Mouse (Mus musculus) kidney, embryonic 14.5 days (tissue): ENCODE measurements around the gene B3gnt2. TPM values are rescaled to one million over a fixed set of nuclear protein-coding genes. Genes with fewer than 3 reads are reported as not detected.

Experiments
- ATAC-seq: fragments of 200-750 bp; cut with Nextera tagmentation; 2 replicates; pipeline ENCODE4 v1.8.0; 2017; ENCODE audit warnings: moderate number of reproducible peaks, mild to moderate bottlenecking, moderate TSS enrichment, moderate library complexity; ENCODE audit not compliant: low FRiP score, low TSS enrichment
- H3K27ac ChIP-seq: fragments of 300-500 bp; sonication (generic); 2 replicates; pipeline ENCODE4 v1.5.1; 2014; ENCODE audit warnings: low read depth, mild to moderate bottlenecking, low read length, moderate library complexity, mixed read lengths
- H3K27me3 ChIP-seq: fragments of 300-500 bp; sonication (generic); 2 replicates; pipeline ENCODE4 v1.6.1; 2014; ENCODE audit warnings: mild to moderate bottlenecking, low read length; ENCODE audit not compliant: control insufficient read depth, insufficient read depth
- H3K36me3 ChIP-seq: fragments of 300-500 bp; sonication (generic); 2 replicates; pipeline ENCODE4 v1.6.1; 2014; ENCODE audit warnings: low read length, mixed read lengths; ENCODE audit not compliant: control insufficient read depth, insufficient read depth
- H3K4me1 ChIP-seq: fragments of 300-500 bp; sonication (generic); 2 replicates; pipeline ENCODE4 v1.6.1; 2014; ENCODE audit warnings: low read length, mixed read lengths; ENCODE audit not compliant: control insufficient read depth, insufficient read depth
- H3K4me2 ChIP-seq: fragments of 300-500 bp; sonication (generic); replicated peaks from 2 replicates; pipeline ENCODE4 v1.6.1; 2014; ENCODE audit warnings: low read depth, mild to moderate bottlenecking, low read length
- H3K4me3 ChIP-seq: fragments of 300-500 bp; sonication (generic); 2 replicates; pipeline ENCODE4 v1.5.1; 2014; ENCODE audit warnings: mild to moderate bottlenecking, low read length
- H3K9ac ChIP-seq: fragments of 300-500 bp; sonication (generic); 2 replicates; pipeline ENCODE4 v1.6.1; 2014; ENCODE audit warnings: low read depth, mild to moderate bottlenecking, low read length, moderate library complexity
- H3K9me3 ChIP-seq: fragments of 300-500 bp; sonication (generic); 2 replicates; pipeline ENCODE4 v1.6.1; 2016; ENCODE audit warnings: low read length; ENCODE audit not compliant: control insufficient read depth
- WGBS: fragments of 180-500 bp; shearing (Covaris S2); extraction: QIAGEN DNeasy Blood & Tissue Kit; methylation state at CpG from one replicate; pipeline ENCODE4 v1.1.7; 2014; 5-methylcytosine and 5-hydroxymethylcytosine counted together
- polyA plus RNA-seq: library from polyadenylated mRNA; unstranded; fragments of >200 nt; fragmentation: Nextera tagmentation; extraction: Ambion mirVana; gene quantifications from 2 replicates; pipeline ENCODE4 v1.2.1, GENCODE M21; 2014

Gene B3gnt2
- polyA plus RNA-seq, 1 experiment from 2014 or later, result 9.1 TPM

DNA sequence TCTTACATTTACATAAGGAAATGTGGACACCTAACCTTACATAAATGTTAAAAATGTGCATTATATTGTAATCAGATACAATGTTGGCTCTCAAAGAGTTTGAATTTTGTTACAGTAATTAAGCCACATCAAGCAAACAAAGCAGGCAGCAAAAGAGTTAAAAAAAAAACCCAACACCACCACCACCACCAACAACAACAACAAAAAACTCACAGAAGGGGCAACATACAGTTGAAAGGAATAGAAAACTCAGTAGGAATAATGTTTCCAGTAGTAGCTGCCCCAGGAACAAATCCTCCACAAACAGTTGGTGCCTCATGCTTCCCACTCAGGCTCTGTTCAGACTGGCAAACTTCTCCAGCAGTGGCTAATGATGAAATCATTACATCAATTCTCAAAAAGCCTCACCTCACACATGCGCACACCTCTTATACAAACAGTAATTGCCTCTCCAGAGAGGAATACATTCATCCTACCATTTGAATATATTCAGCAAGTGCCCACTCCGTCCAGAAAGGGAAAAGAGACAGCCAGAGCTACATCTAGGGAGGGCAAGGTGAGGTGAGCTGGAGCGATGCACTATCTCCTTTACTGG is 4.3 kb downstream of the B3gnt2 start:
- H3K27ac ChIP-seq, result no peak overlapping the region
- H3K36me3 ChIP-seq, result no peaks in the 10 kb centered on the region
- no peaks in the 10 kb centered on the region for H3K9me3 ChIP-seq
- no peak overlapping the region for H3K4me2 ChIP-seq
- WGBS, result 82% methylated on average over 3 of the region's 3 CpGs
- H3K4me1 ChIP-seq, result peaks cover 15% of the 10 kb centered on the region
- no peak for ATAC-seq
- no peak overlapping the region for H3K9ac ChIP-seq
- H3K27me3 ChIP-seq, result peaks cover 9% of the 10 kb centered on the region; the same call in 1 of the 2 replicates
- H3K4me3 ChIP-seq, result no peak overlapping the region

DNA sequence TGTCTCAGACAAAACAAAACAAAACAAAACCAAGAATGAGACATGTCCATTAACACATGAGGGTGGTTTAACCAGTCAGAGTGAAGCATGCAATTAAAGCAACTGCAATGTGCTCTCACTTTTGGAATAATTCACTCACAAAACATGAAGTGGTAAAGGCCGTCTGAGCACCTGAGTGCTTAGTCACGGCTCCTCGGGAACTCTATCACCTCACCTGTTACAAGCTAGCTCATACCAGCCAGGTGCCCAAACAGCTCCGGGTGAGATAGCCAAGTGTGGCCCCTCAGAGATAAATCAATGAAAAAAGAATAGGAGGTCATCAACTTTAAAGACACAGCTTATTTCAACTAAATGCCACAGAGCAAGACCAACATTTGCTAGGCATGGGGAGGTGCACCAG is 6.2 kb downstream of the B3gnt2 start:
- ATAC-seq, result no peak
- no peak overlapping the region for H3K9ac ChIP-seq
- 85% methylated on average over 4 of the region's 4 CpGs for WGBS
- no peak overlapping the region for H3K27ac ChIP-seq
- peaks cover 9% of the 10 kb centered on the region; the same call in 1 of the 2 replicates for H3K27me3 ChIP-seq
- H3K4me2 ChIP-seq, result no peak overlapping the region
- no peaks in the 10 kb centered on the region for H3K36me3 ChIP-seq
- H3K9me3 ChIP-seq, result no peaks in the 10 kb centered on the region
- no peak overlapping the region for H3K4me3 ChIP-seq
- peaks cover 10% of the 10 kb centered on the region for H3K4me1 ChIP-seq

GRCm38 (mm10) chr11:22853477-22854157 is 7.1 kb downstream of the B3gnt2 start:
- H3K4me2 ChIP-seq, result no peak overlapping the region
- no peaks in the 10 kb centered on the region for H3K9me3 ChIP-seq
- H3K4me1 ChIP-seq, result peaks cover 6% of the 10 kb centered on the region
- 72% methylated on average over 2 of the region's 2 CpGs for WGBS
- H3K36me3 ChIP-seq, result no peaks in the 10 kb centered on the region
- H3K27ac ChIP-seq, result no peak overlapping the region
- ATAC-seq, result no peak
- H3K9ac ChIP-seq, result no peak overlapping the region
- 0 out of 2 replicates have a peak, but pooled peaks cover 5% of the 10 kb centered on the region for H3K27me3 ChIP-seq
- H3K4me3 ChIP-seq, result no peak overlapping the region

GRCm38 (mm10) chr11:22852510-22852909 is 8.3 kb downstream of the B3gnt2 start:
- Histone ChIP-seq H3K9me3 (no peaks in the 10 kb centered on the region), H3K27ac (no peak overlapping the region), H3K4me1 (peaks cover 9% of the 10 kb centered on the region), H3K27me3 (0 out of 2 replicates have a peak, but pooled peaks cover under 1% of the 10 kb centered on the region), H3K4me2 (no peak overlapping the region), H3K9ac (no peak overlapping the region), H3K36me3 (no peaks in the 10 kb centered on the region), H3K4me3 (no peak overlapping the region)
- WGBS, result 57% methylated on average over 1 of the region's 1 CpGs
- no peak for ATAC-seq

- WGBS, result 59% methylated on average over 4 of the region's 4 CpGs
- Histone ChIP-seq H3K4me3 (no peak overlapping the region), H3K9ac (no peak overlapping the region), H3K27me3 (no peaks in the 10 kb centered on the region), H3K36me3 (no peaks in the 10 kb centered on the region), H3K4me1 (peaks cover 19% of the 10 kb centered on the region), H3K9me3 (no peaks in the 10 kb centered on the region), H3K4me2 (no peak overlapping the region), H3K27ac (no peak overlapping the region)
- no peak for ATAC-seq
Measured at GRCm38 (mm10) chr11:22851416-22851815, 9.3 kb downstream of the B3gnt2 start.

DNA sequence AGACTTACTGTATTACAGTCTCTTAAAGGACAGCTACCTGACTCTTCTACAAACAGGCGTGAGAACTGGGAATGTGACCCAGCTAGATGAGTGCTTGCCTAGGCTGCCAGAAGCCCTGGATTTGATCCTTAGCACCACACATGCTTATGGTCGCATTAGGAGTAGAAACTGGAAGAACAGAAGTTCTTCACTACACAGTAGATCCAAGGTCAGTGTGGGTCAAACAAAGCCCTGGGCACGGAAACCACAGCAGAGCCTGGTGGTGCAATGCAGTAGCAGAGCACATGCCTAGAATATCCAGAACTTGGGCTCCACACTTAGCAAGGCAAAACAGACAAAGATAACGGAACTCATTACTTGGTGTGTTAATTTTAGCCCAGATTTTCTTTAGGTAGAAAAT is 10.7 kb downstream of the B3gnt2 start:
- H3K4me2 ChIP-seq, result no peak overlapping the region
- H3K27me3 ChIP-seq, result no peaks in the 10 kb centered on the region
- H3K9me3 ChIP-seq, result no peaks in the 10 kb centered on the region
- peaks cover 21% of the 10 kb centered on the region for H3K4me1 ChIP-seq
- H3K4me3 ChIP-seq, result no peak overlapping the region
- WGBS, result 76% methylated on average over 4 of the region's 4 CpGs
- H3K9ac ChIP-seq, result no peak overlapping the region
- no peak for ATAC-seq
- no peaks in the 10 kb centered on the region for H3K36me3 ChIP-seq
- H3K27ac ChIP-seq, result no peak overlapping the region

DNA sequence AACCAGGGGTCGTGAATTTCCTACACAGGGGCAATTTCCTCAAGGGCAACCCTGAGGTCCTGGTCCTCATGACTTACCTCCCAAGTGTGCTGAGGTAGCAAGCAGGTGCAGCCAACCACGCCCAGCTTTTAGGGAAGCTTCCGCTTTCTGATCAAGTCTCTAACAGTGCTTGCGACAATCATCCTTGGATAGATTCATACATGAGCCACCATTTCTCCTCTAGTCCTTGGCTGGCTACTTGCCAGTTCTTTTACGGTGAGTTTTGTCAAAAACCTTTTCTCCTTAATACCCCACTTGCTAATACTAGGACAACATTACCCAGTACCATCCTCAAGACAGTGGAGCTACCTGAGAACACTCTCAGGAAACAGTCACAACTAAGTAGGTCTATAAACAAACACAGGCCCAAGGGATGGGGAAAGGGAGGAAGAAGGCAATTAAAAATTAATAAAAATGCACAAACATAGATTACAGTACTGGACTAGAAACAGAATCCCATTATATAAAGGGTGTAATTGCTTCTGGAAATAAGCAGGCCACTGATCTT is 12.0 kb downstream of the B3gnt2 start:
- Histone ChIP-seq H3K27ac (peak overlapping the region; percentile 45; the same call in 1 of the 2 replicates), H3K9ac (no peak overlapping the region), H3K36me3 (no peaks in the 10 kb centered on the region), H3K4me1 (peaks cover 21% of the 10 kb centered on the region), H3K4me3 (no peak overlapping the region), H3K27me3 (no peaks in the 10 kb centered on the region), H3K9me3 (no peaks in the 10 kb centered on the region), H3K4me2 (no peak overlapping the region)
- WGBS, result 58% methylated on average over 5 of the region's 5 CpGs
- no peak for ATAC-seq

DNA sequence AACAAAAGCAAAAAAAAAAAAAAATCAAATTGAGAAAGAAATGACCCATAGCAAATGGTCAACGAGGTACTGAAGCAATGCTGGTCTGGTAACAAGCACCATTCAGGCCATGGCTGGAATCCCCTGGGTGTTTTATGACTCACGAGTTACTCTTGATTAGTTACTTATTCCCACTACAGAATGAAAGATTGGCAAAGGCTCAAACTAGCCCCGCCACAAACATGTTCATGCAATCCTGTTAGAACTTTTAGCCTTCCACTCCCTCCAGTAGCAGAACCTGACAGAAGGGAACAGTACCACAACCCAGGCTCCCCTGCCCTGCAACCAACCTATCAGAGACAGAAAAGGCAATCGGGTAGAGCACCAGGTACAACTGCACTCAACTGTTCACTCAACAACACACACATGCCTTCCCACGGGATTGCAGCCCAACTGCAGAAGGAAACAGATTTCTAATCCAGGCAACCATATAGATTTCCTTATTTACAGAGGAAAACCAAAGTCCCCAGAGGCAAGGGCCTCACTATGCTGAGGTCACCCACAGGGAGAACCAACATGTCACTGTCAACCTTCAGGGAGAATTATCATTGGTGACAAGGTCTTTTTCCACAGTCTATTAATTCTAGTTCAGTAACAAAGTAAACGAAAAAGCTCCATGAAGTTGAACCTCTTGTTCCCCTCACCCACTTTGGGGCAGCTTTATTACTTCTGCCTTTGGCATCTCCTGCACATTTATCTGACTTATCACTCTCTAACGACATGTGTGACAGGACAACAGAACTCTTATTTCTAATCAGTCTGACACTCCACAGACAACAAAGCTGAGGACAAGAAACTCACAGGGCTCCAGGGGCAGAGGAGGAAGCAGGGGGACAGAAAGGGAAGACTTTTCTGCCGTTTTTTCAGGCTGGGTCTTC is 12.8 kb downstream of the B3gnt2 start:
- Histone ChIP-seq H3K36me3 (no peaks in the 10 kb centered on the region), H3K4me1 (peaks cover 24% of the 10 kb centered on the region), H3K4me2 (no peak overlapping the region), H3K27me3 (no peaks in the 10 kb centered on the region), H3K9me3 (no peaks in the 10 kb centered on the region), H3K4me3 (no peak overlapping the region), H3K9ac (no peak overlapping the region), H3K27ac (peak overlapping the region; percentile 45; the same call in 1 of the 2 replicates)
- WGBS, result 23% methylated on average over 8 of the region's 8 CpGs
- no peak; the same call in 1 of the 2 replicates for ATAC-seq
